Mouse (Mus musculus): Measurements from ENCODE around the gene Fmo4. TPM values are rescaled to one million over a fixed set of nuclear protein-coding genes. Genes with fewer than 3 reads are reported as not detected.
A peak's percentile ranks its signal among the peaks of the same experiment; 100 is the strongest.

The Fmo4 gene
- 0.13 and 0.25 TPM in 2 replicates for polyA plus RNA-seq (2012; rRNA removed)

GRCm38 (mm10) chr1:162813836-162814156, at the start of gene Fmo4:
TSS of gene Fmo4 (minus strand) at chr1:162813972.
- TF ChIP-seq POLR2A (IDR thresholded peaks at IDR 0.05; ENCODE audit: extremely low read depth, insufficient read depth, low read length) (no peak), CTCF (IDR thresholded peaks at IDR 0.05; ENCODE audit: extremely low read depth, insufficient read depth, low read length) (peak; percentile 36; the same call in 1 of the 2 replicates)
- Histone ChIP-seq H3K4me1 (ENCODE audit: control insufficient read depth, insufficient read depth, low read length) (no peaks in the 10 kb centered on the region), H3K27ac (ENCODE audit: insufficient read depth, low read length) (no peak within 1 kb of the TSS), H3K4me3 (ENCODE audit: insufficient read depth, low read length) (no peak within 1 kb of the TSS)

- Histone ChIP-seq H3K4me3 (ENCODE audit: insufficient read depth, low read length) (no peak overlapping the region), H3K4me1 (ENCODE audit: control insufficient read depth, insufficient read depth, low read length) (no peaks in the 10 kb centered on the region), H3K27ac (ENCODE audit: insufficient read depth, low read length) (no peak overlapping the region)
- TF ChIP-seq CTCF (IDR thresholded peaks at IDR 0.05; ENCODE audit: extremely low read depth, insufficient read depth, low read length) (no peak), POLR2A (IDR thresholded peaks at IDR 0.05; ENCODE audit: extremely low read depth, insufficient read depth, low read length) (no peak)
Observed at GRCm38 (mm10) chr1:162862328-162862727, 48.6 kb upstream of the Fmo4 start.

GRCm38 (mm10) chr1:162859996-162860605, 46.3 kb upstream of the Fmo4 start:
- Histone ChIP-seq H3K4me3 (ENCODE audit: insufficient read depth, low read length) (no peak overlapping the region), H3K27ac (ENCODE audit: insufficient read depth, low read length) (no peak overlapping the region), H3K4me1 (ENCODE audit: control insufficient read depth, insufficient read depth, low read length) (no peaks in the 10 kb centered on the region)
- TF ChIP-seq CTCF (IDR thresholded peaks at IDR 0.05; ENCODE audit: extremely low read depth, insufficient read depth, low read length): no peak
- TF ChIP-seq POLR2A (IDR thresholded peaks at IDR 0.05; ENCODE audit: extremely low read depth, insufficient read depth, low read length): no peak

GRCm38 (mm10) chr1:162859545-162859976, 45.8 kb upstream of the Fmo4 start:
- TF ChIP-seq CTCF (IDR thresholded peaks at IDR 0.05; ENCODE audit: extremely low read depth, insufficient read depth, low read length) (no peak), POLR2A (IDR thresholded peaks at IDR 0.05; ENCODE audit: extremely low read depth, insufficient read depth, low read length) (no peak)
- no peak overlapping the region for H3K27ac ChIP-seq (ENCODE audit: insufficient read depth, low read length)
- peak overlapping the region; percentile 13; the same call in 1 of the 2 replicates for H3K4me3 ChIP-seq (ENCODE audit: insufficient read depth, low read length)
- no peaks in the 10 kb centered on the region for H3K4me1 ChIP-seq (ENCODE audit: control insufficient read depth, insufficient read depth, low read length)

- no peaks in the 10 kb centered on the region for H3K4me1 ChIP-seq (ENCODE audit: control insufficient read depth, insufficient read depth, low read length)
- TF ChIP-seq CTCF (IDR thresholded peaks at IDR 0.05; ENCODE audit: extremely low read depth, insufficient read depth, low read length) (no peak), POLR2A (IDR thresholded peaks at IDR 0.05; ENCODE audit: extremely low read depth, insufficient read depth, low read length) (no peak)
- peak overlapping the region; percentile 33 for H3K4me3 ChIP-seq (ENCODE audit: insufficient read depth, low read length)
- peak overlapping the region; percentile 18; the same call in 1 of the 2 replicates for H3K27ac ChIP-seq (ENCODE audit: insufficient read depth, low read length)
Observed at GRCm38 (mm10) chr1:162858748-162859130, 45.0 kb upstream of the Fmo4 start.

GRCm38 (mm10) chr1:162857766-162858747, 44.3 kb upstream of the Fmo4 start:
- Histone ChIP-seq H3K4me1 (ENCODE audit: control insufficient read depth, insufficient read depth, low read length) (no peaks in the 10 kb centered on the region), H3K4me3 (ENCODE audit: insufficient read depth, low read length) (peak overlapping the region; percentile 33), H3K27ac (ENCODE audit: insufficient read depth, low read length) (no peak overlapping the region)
- TF ChIP-seq POLR2A (IDR thresholded peaks at IDR 0.05; ENCODE audit: extremely low read depth, insufficient read depth, low read length): no peak
- no peak for TF ChIP-seq CTCF (IDR thresholded peaks at IDR 0.05; ENCODE audit: extremely low read depth, insufficient read depth, low read length)

- Histone ChIP-seq H3K27ac (ENCODE audit: insufficient read depth, low read length) (no peak overlapping the region), H3K4me1 (ENCODE audit: control insufficient read depth, insufficient read depth, low read length) (no peaks in the 10 kb centered on the region), H3K4me3 (ENCODE audit: insufficient read depth, low read length) (no peak overlapping the region)
- no peak for TF ChIP-seq POLR2A (IDR thresholded peaks at IDR 0.05; ENCODE audit: extremely low read depth, insufficient read depth, low read length)
- no peak for TF ChIP-seq CTCF (IDR thresholded peaks at IDR 0.05; ENCODE audit: extremely low read depth, insufficient read depth, low read length)
Observed at GRCm38 (mm10) chr1:162853812-162854482, 40.2 kb upstream of the Fmo4 start.

- H3K27ac ChIP-seq (ENCODE audit: insufficient read depth, low read length): no peak overlapping the region
- no peak overlapping the region for H3K4me3 ChIP-seq (ENCODE audit: insufficient read depth, low read length)
- TF ChIP-seq CTCF (IDR thresholded peaks at IDR 0.05; ENCODE audit: extremely low read depth, insufficient read depth, low read length): no peak
- TF ChIP-seq POLR2A (IDR thresholded peaks at IDR 0.05; ENCODE audit: extremely low read depth, insufficient read depth, low read length): no peak
- H3K4me1 ChIP-seq (ENCODE audit: control insufficient read depth, insufficient read depth, low read length): no peaks in the 10 kb centered on the region
Observed at GRCm38 (mm10) chr1:162847554-162847953, 33.8 kb upstream of the Fmo4 start.

- Histone ChIP-seq H3K4me3 (ENCODE audit: insufficient read depth, low read length) (no peak overlapping the region), H3K27ac (ENCODE audit: insufficient read depth, low read length) (no peak overlapping the region), H3K4me1 (ENCODE audit: control insufficient read depth, insufficient read depth, low read length) (no peaks in the 10 kb centered on the region)
- no peak for TF ChIP-seq POLR2A (IDR thresholded peaks at IDR 0.05; ENCODE audit: extremely low read depth, insufficient read depth, low read length)
- TF ChIP-seq CTCF (IDR thresholded peaks at IDR 0.05; ENCODE audit: extremely low read depth, insufficient read depth, low read length): no peak
Observed at GRCm38 (mm10) chr1:162840211-162840610, 26.4 kb upstream of the Fmo4 start.

Measured in cortical plate, adult 2 months (tissue).